Mouse (Mus musculus): ENCODE results near the gene Eomes.

Gene Eomes

DNA sequence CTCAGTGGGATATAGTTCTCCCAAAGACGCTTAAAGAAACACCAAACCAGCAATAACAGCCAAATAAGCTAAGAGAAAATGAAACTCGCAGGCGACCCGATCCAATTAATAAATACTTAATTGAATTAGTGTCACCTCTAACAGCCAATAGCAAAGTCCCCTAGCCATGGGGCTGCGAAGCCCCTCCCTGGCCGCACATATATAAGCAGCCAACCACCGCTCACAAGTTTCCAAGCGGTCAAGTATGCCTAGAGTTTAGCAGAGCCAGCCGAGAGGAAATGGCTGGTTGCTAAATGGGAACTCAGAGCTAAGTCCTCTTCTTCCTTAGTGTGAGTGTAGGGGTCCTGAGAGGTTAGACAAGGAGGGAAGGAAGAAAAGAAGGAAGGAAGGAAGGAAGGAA lies at the start of gene Eomes:
Gene Eomes, plus strand, starts transcription at position 252 of the 400 bp plus-strand sequence.
- DNase-seq (ENCODE audit: low read depth, low spot score) = peak; percentile 12

DNA sequence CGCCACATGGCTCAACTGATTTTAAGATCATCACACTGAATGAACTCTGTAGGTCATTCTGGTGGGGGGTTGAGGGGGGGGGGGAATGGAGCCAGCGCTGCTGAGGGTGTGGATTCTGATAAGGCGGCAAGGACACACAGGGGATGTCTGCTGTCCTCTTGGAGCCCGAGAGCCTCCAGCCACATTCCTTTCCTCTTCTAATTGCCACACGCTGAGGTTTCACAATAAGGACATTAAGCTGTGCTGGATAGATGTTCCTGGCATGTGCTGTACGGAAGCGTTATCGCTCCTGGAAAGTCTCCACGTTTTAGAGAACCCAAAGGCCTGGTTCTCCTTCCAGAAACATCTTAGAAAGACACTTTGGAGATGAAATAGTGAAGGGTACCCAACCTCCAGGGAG lies 33.2 kb upstream of the Eomes start:
- DNase-seq (ENCODE audit: low read depth, low spot score) = no peak

DNA sequence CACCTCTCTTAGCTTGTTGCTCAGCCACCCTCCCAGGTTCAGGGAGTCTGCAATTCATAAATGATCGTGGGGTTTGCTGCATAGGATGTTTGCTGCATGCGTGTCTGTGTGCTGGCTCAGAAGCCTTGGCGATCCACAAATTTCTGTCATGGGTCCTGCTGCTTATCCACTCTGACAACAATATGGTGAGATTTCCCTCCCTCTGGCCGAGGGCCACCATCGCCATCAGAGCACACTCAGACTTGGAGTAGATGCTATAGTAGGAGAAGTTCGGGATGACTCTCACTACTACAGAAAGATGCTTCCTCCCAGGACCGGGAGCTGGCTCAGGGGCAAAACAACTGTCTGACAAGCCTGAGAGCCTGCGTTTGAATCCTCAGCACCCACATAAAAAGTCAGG lies 28.7 kb upstream of the Eomes start:
- DNase-seq (ENCODE audit: low read depth, low spot score) = no peak

DNA sequence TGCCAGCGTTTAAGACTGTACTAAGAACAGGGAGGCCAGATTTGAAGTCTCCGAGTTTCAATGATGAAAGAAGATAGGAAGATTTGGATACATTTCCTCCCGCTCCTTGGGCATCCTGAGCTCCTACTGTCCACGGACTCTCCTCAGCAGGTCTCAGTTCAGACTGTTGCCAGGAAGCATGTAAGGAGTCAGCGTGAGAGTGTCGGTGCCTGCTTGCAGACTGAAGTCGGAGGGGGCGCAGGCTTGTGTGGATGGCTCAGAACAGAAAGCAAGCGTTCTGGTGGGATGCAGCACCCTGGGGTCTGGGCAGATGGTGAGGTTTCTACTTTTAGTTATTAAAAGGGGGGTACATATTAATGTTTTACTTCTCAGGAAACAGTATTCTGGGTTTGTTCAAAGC lies 24.6 kb upstream of the Eomes start:
- DNase-seq (ENCODE audit: low read depth, low spot score) = peak; percentile 40

DNA sequence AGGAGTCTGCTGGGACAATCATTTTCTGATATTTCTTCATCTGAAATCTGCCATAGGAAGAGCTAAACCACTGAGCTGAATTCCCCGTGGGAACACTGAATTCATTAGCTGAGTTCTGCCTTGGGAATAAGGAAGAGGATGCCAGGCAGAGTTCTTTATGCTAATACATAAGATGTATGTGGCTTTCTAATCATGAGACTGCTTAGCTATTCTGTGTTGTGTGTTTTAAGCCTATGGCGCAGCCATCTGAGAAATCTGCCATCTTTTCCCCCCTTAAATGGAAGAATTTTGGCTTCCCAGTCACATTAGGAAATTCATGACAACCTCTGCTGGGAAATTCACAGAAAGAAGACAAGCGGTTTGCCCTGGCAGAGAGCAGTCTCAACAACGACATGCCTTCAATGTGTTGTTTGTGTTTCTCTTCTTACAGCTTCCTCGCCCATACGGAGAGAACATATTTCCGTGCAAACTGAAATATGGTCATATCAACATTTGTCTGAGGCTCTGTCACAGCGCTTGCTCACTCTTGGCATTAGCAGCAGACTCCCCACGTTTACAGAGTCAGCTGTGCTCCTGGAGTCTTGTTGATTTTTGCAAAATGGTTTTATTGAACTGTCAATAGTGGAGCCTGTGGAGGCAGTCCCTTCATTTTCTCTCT lies 22.7 kb upstream of the Eomes start:
- DNase-seq (ENCODE audit: low read depth, low spot score) = no peak

DNA sequence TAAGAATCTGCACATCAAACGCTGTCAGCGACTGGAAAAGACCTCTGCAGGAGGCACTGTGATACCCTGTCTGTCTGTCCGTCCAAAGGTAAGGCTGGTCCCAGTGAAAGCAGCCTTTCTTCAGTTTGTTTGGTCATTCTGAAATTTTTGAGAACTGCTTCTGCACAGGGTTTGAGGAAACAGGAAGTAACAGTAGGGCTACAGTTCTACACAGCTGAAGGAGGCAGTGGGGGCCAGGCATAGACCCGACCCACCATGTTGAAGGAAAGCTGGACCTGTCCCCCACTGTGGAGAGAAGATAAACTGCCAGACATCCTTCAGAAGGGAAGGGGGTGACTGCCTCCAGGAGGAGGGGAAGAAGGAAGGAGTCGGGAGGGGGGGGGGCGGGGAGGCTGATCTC lies 21.6 kb upstream of the Eomes start:
- peak; percentile 11 for DNase-seq (ENCODE audit: low read depth, low spot score)

DNA sequence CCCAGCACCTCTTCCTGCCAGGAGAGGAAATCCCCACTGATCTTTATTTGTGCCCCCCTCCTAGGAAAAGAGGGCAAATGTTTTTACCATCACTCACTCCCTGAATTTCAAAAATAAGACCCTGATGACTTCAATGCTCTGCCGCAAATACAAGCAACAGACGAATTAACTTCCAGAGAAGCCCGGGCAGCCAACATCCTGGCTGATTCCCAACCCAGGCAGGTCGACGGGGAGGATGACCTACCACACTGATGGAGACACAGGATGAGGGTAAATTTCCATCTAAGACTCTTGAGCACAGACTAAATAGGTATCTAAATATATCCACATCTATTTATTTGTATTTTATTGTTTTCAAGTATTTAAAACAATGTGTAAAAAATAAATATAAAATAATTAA lies 20.0 kb upstream of the Eomes start:
- DNase-seq (ENCODE audit: low read depth, low spot score) = no peak

DNA sequence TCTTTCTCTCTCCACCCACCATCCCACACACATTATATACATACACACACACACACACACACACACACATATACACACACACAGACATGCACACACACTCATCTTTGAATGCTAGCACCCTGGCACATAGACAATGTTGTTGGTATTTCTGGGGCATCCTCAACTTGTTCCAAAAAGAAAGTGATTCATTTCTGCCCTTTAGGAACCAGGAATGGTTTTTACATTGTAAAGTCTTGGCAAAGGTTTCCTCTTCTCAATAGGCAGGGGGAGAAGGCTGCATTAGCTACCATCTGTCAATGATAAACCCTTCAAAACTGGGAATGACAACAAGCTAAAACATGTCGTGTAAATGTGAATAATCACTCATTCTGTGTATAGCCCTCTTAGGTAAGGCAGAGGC lies 14.0 kb upstream of the Eomes start:
- no peak for DNase-seq (ENCODE audit: low read depth, low spot score)

DNA sequence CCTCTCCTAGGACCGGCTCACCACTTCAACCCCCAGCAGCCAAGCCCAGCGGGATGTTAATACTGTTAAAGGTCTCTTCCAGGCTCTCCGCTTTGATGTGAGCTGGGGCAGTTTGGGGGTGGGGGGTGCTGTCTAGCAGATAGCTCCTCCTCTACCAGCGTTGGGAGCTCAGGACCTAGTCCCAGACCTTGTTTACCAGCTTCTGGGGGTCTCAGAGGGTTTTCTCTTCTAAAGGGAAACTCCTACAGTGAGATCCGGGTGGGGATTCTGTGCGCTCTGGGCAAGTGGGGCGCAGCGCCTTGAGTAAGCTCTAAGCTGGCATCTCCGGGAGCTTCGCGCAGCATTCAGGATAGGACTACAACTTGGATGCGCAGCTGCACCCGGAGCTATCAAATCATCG lies 9.7 kb upstream of the Eomes start:
- no peak for DNase-seq (ENCODE audit: low read depth, low spot score)

DNA sequence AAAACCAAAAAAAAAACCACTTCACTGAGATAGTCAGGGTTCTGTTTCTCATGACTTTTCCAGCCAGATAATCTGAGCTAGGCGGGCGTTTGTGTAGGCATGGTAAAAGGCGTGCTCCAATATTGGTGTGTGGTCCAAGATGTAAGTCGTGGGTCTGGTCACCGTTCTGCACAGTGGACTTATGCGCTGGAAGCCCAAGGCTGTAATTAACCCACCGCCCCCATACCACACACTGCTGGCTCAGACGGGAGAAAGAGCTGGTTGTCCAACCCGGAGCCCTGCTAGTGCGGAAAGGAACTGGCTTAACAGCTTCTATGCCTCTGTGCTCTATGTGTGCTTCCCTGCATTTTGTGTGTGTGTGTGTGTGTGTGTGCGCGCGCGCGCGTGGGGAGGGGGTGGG lies 8.7 kb upstream of the Eomes start:
- no peak for DNase-seq (ENCODE audit: low read depth, low spot score)

DNA sequence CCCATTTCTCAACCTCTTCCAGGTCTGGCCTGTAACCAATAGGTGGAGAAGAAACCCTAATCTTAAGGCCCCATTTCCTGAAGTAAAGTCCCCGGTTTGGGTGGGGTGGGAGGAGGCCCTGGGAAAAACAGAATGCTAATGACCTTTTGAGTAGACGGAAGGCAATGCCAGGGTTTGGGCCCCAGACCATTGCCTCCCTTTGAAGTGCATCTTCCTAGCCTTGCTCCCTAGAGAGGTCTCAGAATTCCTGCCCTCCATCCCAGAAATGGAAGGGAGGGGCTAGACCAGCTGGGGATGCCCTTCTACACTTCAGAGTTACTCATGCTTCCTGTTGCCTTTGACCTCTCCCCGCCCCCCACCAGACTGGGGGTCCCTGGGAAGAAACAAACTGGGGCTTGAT lies 6.7 kb upstream of the Eomes start:
- DNase-seq (ENCODE audit: low read depth, low spot score) = no peak

DNA sequence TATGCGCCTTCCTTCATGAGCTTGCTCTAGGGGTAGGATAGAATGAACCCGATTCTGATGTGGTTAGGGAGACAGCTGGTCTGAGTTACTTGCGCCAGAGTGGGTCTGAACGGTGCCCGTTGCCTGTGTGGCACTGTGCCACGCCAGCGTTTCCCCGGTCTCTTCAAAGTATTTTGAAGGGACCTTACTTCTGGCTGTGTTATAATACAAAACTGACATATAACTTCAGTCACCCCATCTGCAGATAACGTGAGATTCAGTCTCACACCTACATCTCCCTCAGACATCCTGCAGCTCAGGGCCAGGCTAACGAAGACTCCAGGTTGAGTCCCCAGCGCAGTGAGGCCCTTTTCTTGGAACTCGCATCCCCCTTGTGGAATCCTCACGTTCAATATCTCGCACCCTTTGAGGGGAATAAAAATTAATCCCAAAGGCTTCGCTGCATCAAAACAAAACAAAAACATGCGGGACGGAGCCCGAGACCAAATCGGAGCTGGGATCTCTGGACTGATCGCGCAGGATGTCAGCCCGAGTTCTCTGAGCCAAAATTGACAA lies 1.7 kb upstream of the Eomes start:
- DNase-seq (ENCODE audit: low read depth, low spot score) = peak; percentile 26

DNA sequence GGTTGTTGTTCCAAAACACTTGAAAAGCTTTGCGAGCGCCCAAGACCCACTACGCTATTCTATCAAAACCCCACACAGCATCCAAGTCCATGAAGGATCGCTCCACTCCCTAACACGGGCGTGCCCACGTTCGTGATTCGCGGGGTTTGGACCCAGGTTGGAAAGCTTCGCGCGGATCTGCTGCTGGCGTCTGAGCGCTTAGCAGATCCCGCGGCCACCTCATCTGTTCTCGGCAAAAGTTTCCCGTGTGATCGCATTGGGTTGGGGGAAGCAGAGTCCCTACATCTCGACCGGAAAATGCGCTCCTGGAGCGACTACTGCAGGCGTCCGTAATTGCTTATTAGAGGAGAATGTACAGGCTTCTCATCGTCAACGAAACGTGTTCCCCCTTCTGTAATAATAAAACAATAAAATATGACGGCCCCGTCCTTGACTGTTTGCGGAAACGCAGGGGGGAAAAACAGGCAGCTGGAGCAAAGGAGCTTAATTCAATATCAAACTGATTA lies 1.2 kb upstream of the Eomes start:
- DNase-seq (ENCODE audit: low read depth, low spot score) = peak; percentile 22

DNA sequence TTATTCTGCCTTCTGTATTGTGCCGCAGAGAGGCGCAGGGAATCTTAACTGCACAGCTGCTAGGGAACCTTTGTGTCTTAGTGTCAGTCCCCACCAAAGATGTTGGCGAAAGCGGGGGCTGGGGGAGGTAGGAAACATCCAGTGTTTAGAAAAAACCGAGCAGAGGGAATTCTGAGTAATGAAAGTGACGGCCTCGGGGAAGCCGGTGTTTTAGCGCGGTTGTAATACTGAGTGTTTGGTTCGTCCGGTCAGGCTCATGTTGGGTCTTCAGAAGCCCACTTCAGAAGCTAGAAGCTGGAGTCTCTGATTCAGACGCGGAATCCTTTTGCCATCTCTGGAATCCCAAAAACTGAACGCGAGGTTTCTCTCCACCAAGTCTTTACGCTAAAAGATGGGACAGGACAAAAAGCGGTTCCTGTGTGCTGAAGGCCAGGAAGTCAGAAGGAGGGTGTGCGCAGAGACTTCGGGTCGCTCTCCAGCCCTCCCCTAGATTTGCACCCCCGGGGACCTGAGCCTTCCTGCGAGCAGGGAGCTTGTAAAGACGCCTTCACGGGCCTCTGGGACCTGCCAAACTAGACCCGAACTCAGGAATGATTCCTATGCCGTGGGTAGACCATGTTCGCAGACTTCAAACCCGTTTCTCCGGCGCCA lies 606 bp upstream of the Eomes start:
- peak; percentile 43 for DNase-seq (ENCODE audit: low read depth, low spot score)

DNA sequence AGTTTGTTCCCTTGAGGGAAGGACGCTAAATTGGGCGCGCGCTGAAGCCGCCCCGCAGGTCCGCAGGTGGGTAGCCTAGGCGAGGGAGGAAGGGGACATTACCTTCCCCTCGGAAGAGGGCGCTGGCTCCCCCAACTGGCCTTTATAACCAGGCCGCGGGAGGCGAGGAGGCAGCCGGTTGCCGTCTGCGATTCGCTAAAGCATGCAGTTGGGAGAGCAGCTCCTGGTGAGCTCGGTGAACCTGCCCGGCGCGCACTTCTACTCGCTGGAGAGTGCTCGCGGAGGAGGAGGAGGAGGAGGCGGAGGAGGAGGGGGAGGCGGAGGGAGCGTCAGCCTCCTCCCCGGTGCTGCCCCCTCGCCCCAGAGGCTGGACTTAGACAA lies 436 bp downstream of the Eomes start:
- peak; percentile 61 for DNase-seq (ENCODE audit: low read depth, low spot score)

DNA sequence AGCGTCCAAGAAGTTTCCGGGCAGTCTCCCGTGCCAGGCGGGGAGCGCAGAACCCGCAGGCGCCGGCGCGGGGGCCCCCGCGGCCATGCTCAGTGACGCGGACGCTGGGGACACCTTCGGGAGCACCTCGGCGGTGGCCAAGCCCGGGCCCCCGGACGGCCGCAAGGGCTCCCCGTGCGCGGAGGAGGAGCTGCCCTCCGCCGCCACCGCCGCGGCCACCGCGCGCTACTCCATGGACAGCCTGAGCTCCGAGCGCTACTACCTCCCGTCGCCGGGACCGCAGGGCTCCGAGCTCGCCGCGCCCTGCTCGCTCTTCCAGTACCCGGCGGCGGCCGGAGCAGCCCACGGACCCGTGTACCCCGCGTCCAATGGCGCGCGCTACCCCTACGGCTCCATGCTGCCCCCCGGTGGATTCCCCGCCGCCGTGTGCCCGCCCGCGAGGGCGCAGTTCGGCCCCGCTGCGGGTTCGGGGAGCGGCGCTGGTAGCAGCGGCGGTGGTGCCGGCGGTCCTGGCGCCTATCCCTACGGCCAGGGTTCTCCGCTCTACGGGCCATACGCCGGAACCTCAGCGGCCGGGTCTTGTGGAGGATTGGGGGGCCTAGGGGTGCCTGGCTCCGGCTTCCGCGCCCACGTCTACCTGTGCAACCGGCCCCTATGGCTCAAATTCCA lies 961 bp downstream of the Eomes start:
- peak; percentile 67 for DNase-seq (ENCODE audit: low read depth, low spot score)

DNA sequence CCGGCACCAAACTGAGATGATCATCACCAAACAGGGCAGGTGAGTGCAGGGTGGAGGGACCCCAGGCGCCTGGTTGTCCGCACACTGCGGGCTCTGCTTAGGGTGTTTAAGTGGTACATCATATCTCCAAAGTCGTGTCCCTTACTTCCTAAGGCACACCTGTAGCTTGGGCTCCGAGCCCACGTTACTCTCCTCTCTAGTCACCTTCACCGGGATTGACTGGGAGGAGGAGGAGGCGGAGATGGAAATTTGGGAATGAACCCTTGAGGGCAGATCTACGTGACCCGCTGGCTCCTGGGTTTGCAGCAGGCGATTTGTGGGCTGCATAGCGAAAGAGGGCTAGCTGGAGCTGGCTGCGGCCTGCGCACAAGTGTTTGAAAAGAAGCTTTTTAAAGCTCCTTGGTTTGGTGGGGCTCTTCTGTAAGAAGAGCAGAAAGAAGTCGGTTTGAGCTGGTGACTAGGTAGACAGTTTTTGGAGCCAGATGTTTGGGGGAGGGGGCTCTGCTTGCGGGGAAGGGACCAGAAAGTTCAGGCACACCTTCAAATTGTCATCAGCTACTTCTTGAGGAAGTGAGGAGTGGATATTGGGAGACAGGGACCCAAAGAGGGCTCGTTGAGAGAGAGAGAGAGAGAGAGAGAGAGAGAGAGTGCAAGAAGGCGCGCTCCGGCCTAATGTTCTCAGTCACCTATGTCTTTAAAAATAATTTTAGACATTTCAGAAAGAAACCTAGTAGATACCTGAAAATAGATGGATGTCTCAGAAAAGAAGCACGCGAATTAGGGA lies 1.7 kb downstream of the Eomes start:
- DNase-seq (ENCODE audit: low read depth, low spot score) = no peak

DNA sequence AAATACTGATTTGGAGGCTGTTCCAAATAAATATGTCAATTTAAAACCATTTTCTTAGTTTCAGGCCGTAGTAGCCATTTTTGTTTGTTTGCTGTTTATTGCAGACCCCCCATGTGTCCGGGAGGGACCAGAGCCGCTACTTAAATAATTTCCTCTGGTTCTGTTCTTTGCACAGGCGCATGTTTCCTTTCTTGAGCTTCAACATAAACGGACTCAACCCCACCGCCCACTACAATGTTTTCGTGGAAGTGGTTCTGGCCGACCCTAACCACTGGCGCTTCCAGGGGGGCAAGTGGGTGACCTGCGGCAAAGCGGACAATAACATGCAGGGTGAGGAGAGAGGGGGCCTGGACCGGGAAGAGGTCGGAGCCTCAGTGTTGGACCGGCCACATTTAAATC lies 2.3 kb downstream of the Eomes start:
- DNase-seq (ENCODE audit: low read depth, low spot score) = no peak

DNA sequence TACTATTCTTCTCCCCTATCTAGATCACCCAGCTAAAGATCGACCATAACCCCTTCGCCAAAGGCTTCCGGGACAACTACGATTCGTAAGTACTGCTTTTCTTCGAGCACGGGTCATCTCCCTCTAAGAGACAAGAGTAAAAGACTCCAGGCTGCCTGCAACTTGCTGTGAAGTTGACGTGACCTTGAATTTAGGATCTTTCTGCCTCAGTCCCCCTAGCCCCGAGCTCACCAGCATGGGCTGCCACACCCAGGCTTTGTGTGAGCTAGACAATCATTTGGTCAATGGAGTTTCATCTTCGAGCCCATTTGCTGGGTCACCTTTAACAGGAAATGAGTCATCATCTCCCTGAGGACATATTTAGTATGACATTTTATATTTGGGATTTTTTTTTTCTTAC lies 4.2 kb downstream of the Eomes start:
- no peak for DNase-seq (ENCODE audit: low read depth, low spot score)

DNA sequence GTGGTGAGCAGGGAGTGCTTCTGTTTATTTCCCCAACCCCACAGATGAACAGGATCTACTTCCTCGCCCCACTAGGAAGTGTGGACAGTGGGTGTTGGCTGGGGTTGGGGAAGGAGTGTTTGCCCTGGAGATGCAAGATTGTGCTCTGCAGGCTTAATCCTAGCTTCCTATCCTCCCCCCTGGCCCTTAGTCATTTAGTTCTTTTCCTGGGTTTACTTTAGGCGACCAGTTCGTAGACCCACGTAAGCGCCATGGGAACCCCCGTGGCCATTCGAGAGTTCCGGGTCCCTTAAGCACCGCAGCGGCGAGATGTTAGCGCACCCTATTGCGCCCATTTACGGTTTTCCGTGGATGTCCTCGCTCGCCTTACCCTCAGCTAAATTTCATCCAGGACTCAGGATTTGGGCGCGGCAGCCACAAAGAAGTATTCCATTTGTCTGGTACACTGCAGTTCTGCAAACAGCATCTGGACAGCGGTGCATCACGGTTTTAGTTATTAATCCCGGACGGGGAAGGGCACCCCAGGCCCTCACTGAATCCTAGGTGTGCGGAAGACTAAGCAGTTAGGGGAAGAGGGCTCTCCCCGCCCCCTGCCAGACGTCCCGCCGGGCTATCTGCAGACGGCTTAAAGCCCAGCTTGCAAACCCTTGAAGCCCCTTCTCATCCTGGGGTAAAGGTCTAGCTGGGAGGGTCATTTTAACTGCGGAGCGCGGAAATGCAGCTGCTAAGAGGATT lies 8.5 kb downstream of the Eomes start:
- DNase-seq (ENCODE audit: low read depth, low spot score) = peak; percentile 20

DNA sequence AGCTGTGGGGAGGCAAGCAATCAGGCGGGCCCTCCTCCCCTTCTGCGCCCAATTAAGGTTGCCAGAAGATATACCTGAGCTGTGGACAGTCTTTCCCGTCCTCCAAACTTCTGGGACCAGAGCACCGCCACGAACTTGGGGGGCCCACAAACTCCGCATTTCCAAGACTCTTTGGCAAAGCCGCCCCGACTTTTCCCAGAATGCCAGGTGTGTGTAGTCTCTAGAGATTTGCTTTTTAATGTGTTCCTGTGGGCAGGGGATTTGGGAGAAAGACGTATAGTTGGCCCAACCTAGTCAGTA lies 9.0 kb downstream of the Eomes start:
- no peak for DNase-seq (ENCODE audit: low read depth, low spot score)
